Mouse (Mus musculus): ENCODE data around the gene Fermt3. TPM values are rescaled to one million over a fixed set of nuclear protein-coding genes. Genes with fewer than 3 reads are reported as not detected.

The Fermt3 gene
- polyA plus RNA-seq, 1 experiment from 2014 or later: 105 TPM

DNA sequence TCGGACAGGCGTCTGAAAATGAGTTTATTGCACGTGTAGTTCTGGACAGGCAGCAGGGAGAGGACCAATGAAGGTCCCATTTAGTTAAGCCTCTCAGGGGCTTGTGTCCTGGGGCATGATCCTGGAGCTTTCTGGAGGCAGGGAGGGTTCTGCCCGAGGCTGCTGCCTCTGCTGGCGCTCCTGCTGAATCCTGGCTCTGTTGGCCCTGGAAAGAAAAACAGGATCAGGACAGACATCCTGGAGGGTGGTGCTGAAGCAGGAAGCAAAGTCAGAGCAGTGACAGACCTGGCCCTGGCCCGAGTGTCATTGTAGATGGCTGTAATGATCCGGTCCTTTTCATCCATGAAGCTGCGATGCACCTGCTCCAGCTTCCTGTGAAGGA is 31.4 kb downstream of the Fermt3 start:
- ATAC-seq (ENCODE audit: low read depth): no peak
- WGBS (ENCODE audit: insufficient replicate concordance): 12% methylated on average over 8 of the region's 8 CpGs
- Histone ChIP-seq H3K9me3 (replicated peaks; ENCODE audit: control insufficient read depth, low read length) (no peaks in the 10 kb centered on the region), H3K27ac (ENCODE audit: low read length) (peak overlapping the region; percentile 84; the same call in 1 of the 2 replicates), H3K9ac (ENCODE audit: low read depth, low read length) (peak overlapping the region; percentile 79), H3K36me3 (ENCODE audit: control insufficient read depth, insufficient read depth) (peaks cover 4% of the 10 kb centered on the region; the same call in 1 of the 2 replicates), H3K27me3 (ENCODE audit: control insufficient read depth, insufficient read depth, low read depth, low read length) (no peaks in the 10 kb centered on the region), H3K4me2 (ENCODE audit: low read depth, low read length) (peak overlapping the region; percentile 99), H3K4me3 (ENCODE audit: low read depth, low read length) (peak overlapping the region; percentile 76), H3K4me1 (ENCODE audit: control insufficient read depth, low read depth, low read length) (peaks cover 44% of the 10 kb centered on the region)

DNA sequence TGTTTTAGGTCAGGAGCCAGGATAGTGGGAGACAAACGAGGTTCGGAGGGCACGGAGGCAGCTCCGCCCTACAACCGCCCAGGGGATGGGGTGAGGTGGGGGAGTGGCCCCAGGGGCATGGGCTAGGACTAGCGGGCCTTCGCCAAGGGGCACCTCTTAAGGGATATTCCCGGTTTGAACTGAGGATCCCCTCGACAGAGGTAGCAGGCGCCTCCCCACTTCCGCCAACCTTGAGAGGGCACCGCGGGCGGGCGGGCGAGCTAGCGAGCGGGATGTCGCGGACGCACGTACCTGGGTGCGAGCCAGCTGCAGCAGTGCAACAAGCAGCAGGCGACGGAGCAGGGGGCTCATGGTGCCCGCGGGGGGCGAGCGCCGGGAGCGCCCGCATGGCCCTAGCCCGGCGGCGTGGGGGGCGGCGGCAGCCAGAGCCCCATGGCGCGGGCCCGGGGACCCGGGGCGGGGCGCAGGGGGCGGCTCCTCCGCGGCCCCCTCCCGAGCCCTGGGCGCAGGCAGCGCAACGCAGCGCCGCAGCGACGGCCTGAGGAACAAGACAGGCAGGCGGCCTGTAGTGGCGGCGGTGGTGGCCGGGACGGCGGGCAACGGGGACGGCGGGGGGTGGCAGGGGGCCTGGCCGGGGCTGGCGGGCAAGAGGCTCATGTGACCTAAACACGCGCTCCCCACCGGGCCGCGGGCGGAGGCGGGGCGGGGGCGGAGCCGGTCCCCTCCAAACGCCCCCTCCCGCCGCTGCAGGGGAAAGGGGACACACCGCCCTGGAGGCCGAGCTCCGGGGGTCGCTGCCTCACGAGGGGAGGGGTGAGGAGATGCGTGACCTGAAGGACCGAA is 32.0 kb downstream of the Fermt3 start, which contains the start of gene Vegfb:
Gene Vegfb, minus strand, starts transcription at position 591 of the 843 bp plus-strand sequence.
- Histone ChIP-seq H3K27ac (ENCODE audit: low read length) (peak within 1 kb of the TSS; percentile 84), H3K36me3 (ENCODE audit: control insufficient read depth, insufficient read depth) (peaks cover 4% of the 10 kb centered on the region), H3K4me1 (ENCODE audit: control insufficient read depth, low read depth, low read length) (peaks cover 41% of the 10 kb centered on the region), H3K27me3 (ENCODE audit: control insufficient read depth, insufficient read depth, low read depth, low read length) (no peaks in the 10 kb centered on the region), H3K4me2 (ENCODE audit: low read depth, low read length) (peak within 1 kb of the TSS; percentile 99), H3K4me3 (ENCODE audit: low read depth, low read length) (peak within 1 kb of the TSS; percentile 76), H3K9ac (ENCODE audit: low read depth, low read length) (peak within 1 kb of the TSS; percentile 79), H3K9me3 (replicated peaks; ENCODE audit: control insufficient read depth, low read length) (no peaks in the 10 kb centered on the region)
- WGBS (ENCODE audit: insufficient replicate concordance): under 1% methylated on average over 84 of the region's 85 CpGs
- peak; percentile 75 for ATAC-seq (ENCODE audit: low read depth)

GRCm38 (mm10) chr19:6985951-6986708 is 33.1 kb downstream of the Fermt3 start:
- WGBS (ENCODE audit: insufficient replicate concordance): 45% methylated on average over 10 of the region's 10 CpGs
- H3K9ac ChIP-seq (ENCODE audit: low read depth, low read length): peak overlapping the region; percentile 79
- peak; percentile 66 for ATAC-seq (ENCODE audit: low read depth)
- H3K27ac ChIP-seq (ENCODE audit: low read length): peak overlapping the region; percentile 84
- peak overlapping the region; percentile 76 for H3K4me3 ChIP-seq (ENCODE audit: low read depth, low read length)
- peak overlapping the region; percentile 99 for H3K4me2 ChIP-seq (ENCODE audit: low read depth, low read length)
- H3K36me3 ChIP-seq (ENCODE audit: control insufficient read depth, insufficient read depth): peaks cover 4% of the 10 kb centered on the region
- peaks cover 39% of the 10 kb centered on the region for H3K4me1 ChIP-seq (ENCODE audit: control insufficient read depth, low read depth, low read length)
- no peaks in the 10 kb centered on the region for H3K9me3 ChIP-seq (replicated peaks; ENCODE audit: control insufficient read depth, low read length)
- H3K27me3 ChIP-seq (ENCODE audit: control insufficient read depth, insufficient read depth, low read depth, low read length): no peaks in the 10 kb centered on the region

- WGBS (ENCODE audit: insufficient replicate concordance): 87% methylated on average over 19 of the region's 19 CpGs
- Histone ChIP-seq H3K4me2 (ENCODE audit: low read depth, low read length) (no peak overlapping the region), H3K4me3 (ENCODE audit: low read depth, low read length) (no peak overlapping the region), H3K4me1 (ENCODE audit: control insufficient read depth, low read depth, low read length) (peaks cover 41% of the 10 kb centered on the region), H3K27ac (ENCODE audit: low read length) (no peak overlapping the region), H3K27me3 (ENCODE audit: control insufficient read depth, insufficient read depth, low read depth, low read length) (no peaks in the 10 kb centered on the region), H3K36me3 (ENCODE audit: control insufficient read depth, insufficient read depth) (peaks cover 4% of the 10 kb centered on the region), H3K9me3 (replicated peaks; ENCODE audit: control insufficient read depth, low read length) (no peaks in the 10 kb centered on the region), H3K9ac (ENCODE audit: low read depth, low read length) (no peak overlapping the region)
- ATAC-seq (ENCODE audit: low read depth): no peak
Measured at GRCm38 (mm10) chr19:6985300-6985699, 34.0 kb downstream of the Fermt3 start.

GRCm38 (mm10) chr19:6983621-6984020 is 35.6 kb downstream of the Fermt3 start:
- Histone ChIP-seq H3K4me3 (ENCODE audit: low read depth, low read length) (no peak overlapping the region), H3K27me3 (ENCODE audit: control insufficient read depth, insufficient read depth, low read depth, low read length) (no peaks in the 10 kb centered on the region), H3K9ac (ENCODE audit: low read depth, low read length) (no peak overlapping the region), H3K27ac (ENCODE audit: low read length) (no peak overlapping the region), H3K4me2 (ENCODE audit: low read depth, low read length) (no peak overlapping the region), H3K36me3 (ENCODE audit: control insufficient read depth, insufficient read depth) (peaks cover 4% of the 10 kb centered on the region), H3K4me1 (ENCODE audit: control insufficient read depth, low read depth, low read length) (peaks cover 52% of the 10 kb centered on the region), H3K9me3 (replicated peaks; ENCODE audit: control insufficient read depth, low read length) (no peaks in the 10 kb centered on the region)
- no peak for ATAC-seq (ENCODE audit: low read depth)
- WGBS (ENCODE audit: insufficient replicate concordance): 89% methylated on average over 5 of the region's 5 CpGs

- no peaks in the 10 kb centered on the region for H3K9me3 ChIP-seq (replicated peaks; ENCODE audit: control insufficient read depth, low read length)
- H3K27ac ChIP-seq (ENCODE audit: low read length): peak overlapping the region; percentile 93; the same call in 1 of the 2 replicates
- 86% methylated on average over 4 of the region's 4 CpGs for WGBS (ENCODE audit: insufficient replicate concordance)
- peaks cover 51% of the 10 kb centered on the region for H3K4me1 ChIP-seq (ENCODE audit: control insufficient read depth, low read depth, low read length)
- no peaks in the 10 kb centered on the region for H3K27me3 ChIP-seq (ENCODE audit: control insufficient read depth, insufficient read depth, low read depth, low read length)
- peak overlapping the region; percentile 96 for H3K4me2 ChIP-seq (ENCODE audit: low read depth, low read length)
- peaks cover 9% of the 10 kb centered on the region for H3K36me3 ChIP-seq (ENCODE audit: control insufficient read depth, insufficient read depth)
- peak overlapping the region; percentile 88 for H3K4me3 ChIP-seq (ENCODE audit: low read depth, low read length)
- no peak for ATAC-seq (ENCODE audit: low read depth)
- peak overlapping the region; percentile 92; the same call in 1 of the 2 replicates for H3K9ac ChIP-seq (ENCODE audit: low read depth, low read length)
Measured at GRCm38 (mm10) chr19:6981465-6981864, 37.8 kb downstream of the Fermt3 start.

- WGBS (ENCODE audit: insufficient replicate concordance): 1% methylated on average over 38 of the region's 38 CpGs
- Histone ChIP-seq H3K9me3 (replicated peaks; ENCODE audit: control insufficient read depth, low read length) (no peaks in the 10 kb centered on the region), H3K4me1 (ENCODE audit: control insufficient read depth, low read depth, low read length) (peaks cover 51% of the 10 kb centered on the region), H3K36me3 (ENCODE audit: control insufficient read depth, insufficient read depth) (peaks cover 9% of the 10 kb centered on the region), H3K4me3 (ENCODE audit: low read depth, low read length) (peak within 1 kb of the TSS; percentile 88), H3K27me3 (ENCODE audit: control insufficient read depth, insufficient read depth, low read depth, low read length) (no peaks in the 10 kb centered on the region), H3K27ac (ENCODE audit: low read length) (peak within 1 kb of the TSS; percentile 93), H3K4me2 (ENCODE audit: low read depth, low read length) (peak within 1 kb of the TSS; percentile 96), H3K9ac (ENCODE audit: low read depth, low read length) (peak within 1 kb of the TSS; percentile 92)
- ATAC-seq (ENCODE audit: low read depth): peak; percentile 82
Measured at GRCm38 (mm10) chr19:6980381-6981093, 38.7 kb downstream of the Fermt3 start, which contains the start of gene Fkbp2. Fkbp2 (minus strand) TSS chr19:6980501.

- Histone ChIP-seq H3K27ac (ENCODE audit: low read length) (peak overlapping the region; percentile 93), H3K9ac (ENCODE audit: low read depth, low read length) (peak overlapping the region; percentile 92), H3K27me3 (ENCODE audit: control insufficient read depth, insufficient read depth, low read depth, low read length) (no peaks in the 10 kb centered on the region), H3K4me2 (ENCODE audit: low read depth, low read length) (peak overlapping the region; percentile 96), H3K9me3 (replicated peaks; ENCODE audit: control insufficient read depth, low read length) (no peaks in the 10 kb centered on the region), H3K4me3 (ENCODE audit: low read depth, low read length) (peak overlapping the region; percentile 88), H3K36me3 (ENCODE audit: control insufficient read depth, insufficient read depth) (peaks cover 4% of the 10 kb centered on the region), H3K4me1 (ENCODE audit: control insufficient read depth, low read depth, low read length) (peaks cover 46% of the 10 kb centered on the region)
- WGBS (ENCODE audit: insufficient replicate concordance): under 1% methylated on average over 56 of the region's 59 CpGs
- ATAC-seq (ENCODE audit: low read depth): peak; percentile 86
Measured at GRCm38 (mm10) chr19:6979486-6980380, 39.5 kb downstream of the Fermt3 start.

Measured in liver, embryonic 16.5 days (tissue).